Mouse (Mus musculus) naive thymus-derived CD4-positive, alpha-beta T cell, adult 2 months (primary cell): ENCODE measurements around the gene Kif18a.
A peak's percentile ranks its signal among the peaks of the same experiment; 100 is the strongest.

ENCODE experiments used
- DNase-seq: peaks from one replicate; pipeline ENCODE4 v3.0.0-alpha.2; 2011; ENCODE audit warnings: low read depth

Gene Kif18a

GRCm38 (mm10) chr2:109280600-109281340 lies at the start of gene Kif18a, which contains the start of gene Mettl15:
TSS of gene Kif18a (plus strand) at chr2:109280738.
TSS of gene Mettl15 (minus strand) at chr2:109280748.
- DNase-seq, result peak; percentile 97

- DNase-seq, result no peak
These were observed 46.7 kb upstream of the Kif18a start for GRCm38 (mm10) chr2:109233876-109234275.

GRCm38 (mm10) chr2:109235741-109236140 lies 44.8 kb upstream of the Kif18a start:
- no peak for DNase-seq

- DNase-seq, result no peak
These were observed 38.6 kb upstream of the Kif18a start for GRCm38 (mm10) chr2:109241947-109242346.

- no peak for DNase-seq
These were observed 17.8 kb upstream of the Kif18a start for GRCm38 (mm10) chr2:109262779-109263178.

GRCm38 (mm10) chr2:109273098-109273497 lies 7.4 kb upstream of the Kif18a start:
- no peak for DNase-seq

- peak; percentile 28 for DNase-seq
These were observed 2.9 kb upstream of the Kif18a start for GRCm38 (mm10) chr2:109277593-109277992.

GRCm38 (mm10) chr2:109278036-109278435 lies 2.5 kb upstream of the Kif18a start:
- peak; percentile 62 for DNase-seq

- DNase-seq, result no peak
These were observed 302 bp upstream of the Kif18a start for GRCm38 (mm10) chr2:109280272-109280599.

- no peak for DNase-seq
These were observed 778 bp downstream of the Kif18a start for GRCm38 (mm10) chr2:109281341-109281690.

GRCm38 (mm10) chr2:109284121-109284520 lies 3.6 kb downstream of the Kif18a start:
- DNase-seq, result no peak

- DNase-seq, result no peak
These were observed 8.8 kb downstream of the Kif18a start for GRCm38 (mm10) chr2:109289327-109289726.

- no peak for DNase-seq
These were observed 15.7 kb downstream of the Kif18a start for GRCm38 (mm10) chr2:109296264-109296663.

- DNase-seq, result no peak
These were observed 17.6 kb downstream of the Kif18a start for GRCm38 (mm10) chr2:109298160-109298559.

GRCm38 (mm10) chr2:109302234-109302633 lies 21.7 kb downstream of the Kif18a start:
- DNase-seq, result no peak

- no peak for DNase-seq
These were observed 23.1 kb downstream of the Kif18a start for GRCm38 (mm10) chr2:109303638-109304037.

- no peak for DNase-seq
These were observed 30.8 kb downstream of the Kif18a start for GRCm38 (mm10) chr2:109311369-109311768.

- no peak for DNase-seq
These were observed 51.3 kb downstream of the Kif18a start for GRCm38 (mm10) chr2:109331807-109332206.

GRCm38 (mm10) chr2:109334237-109334636 lies 53.7 kb downstream of the Kif18a start:
- DNase-seq, result no peak

GRCm38 (mm10) chr2:109335765-109336164 lies 55.2 kb downstream of the Kif18a start:
- DNase-seq, result no peak

- DNase-seq, result no peak
These were observed 64.8 kb downstream of the Kif18a start for GRCm38 (mm10) chr2:109345386-109345785.

GRCm38 (mm10) chr2:109348742-109349141 lies 68.2 kb downstream of the Kif18a start:
- DNase-seq, result no peak

- no peak for DNase-seq
These were observed 78.1 kb downstream of the Kif18a start for GRCm38 (mm10) chr2:109358456-109359141.

GRCm38 (mm10) chr2:109365962-109366361 lies 85.4 kb downstream of the Kif18a start:
- no peak for DNase-seq
